Comparison of ENCODE assay signal across 1 mouse cellular context in genomic region chr9:95694526-95694925, GRCm38 (mm10).
TF ChIP-seq lines count a peak whose summit lies in the region.

No protein-coding gene starts in this region.

TF ChIP-seq in CH12.LX, 34 proteins besides CTCF, POLR2A, EP300 and RAD21 (continued from another document):
- no peak for TF ChIP-seq SMC3 (IDR thresholded peaks at IDR 0.05; ENCODE audit: low read depth, low read length)
